Mouse (Mus musculus): ENCODE data around the gene Col11a2. TPM values are rescaled to one million over a fixed set of nuclear protein-coding genes. Genes with fewer than 3 reads are reported as not detected.

The Col11a2 gene
- polyA plus RNA-seq, 1 experiment from 2014 or later, result 56.6 TPM

GRCm38 (mm10) chr17:34110309-34110708 lies 71.1 kb downstream of the Col11a2 start:
- H3K36me3 ChIP-seq, result peaks cover 69% of the 10 kb centered on the region
- 0 out of 2 replicates have a peak, but pooled peaks have one; percentile 4 for ATAC-seq (ENCODE audit: low FRiP score, low read depth)
- no peaks in the 10 kb centered on the region for H3K27me3 ChIP-seq
- WGBS, result 61% methylated on average over 8 of the region's 8 CpGs
- no peak overlapping the region for H3K9ac ChIP-seq
- no peak overlapping the region for H3K4me3 ChIP-seq
- H3K9me3 ChIP-seq, result no peaks in the 10 kb centered on the region
- peaks cover 15% of the 10 kb centered on the region; the same call in 1 of the 2 replicates for H3K4me1 ChIP-seq
- peak overlapping the region; percentile 33; the same call in 1 of the 2 replicates for H3K27ac ChIP-seq
- H3K4me2 ChIP-seq (replicated peaks), result no peak overlapping the region

- 93% methylated on average over 7 of the region's 7 CpGs for WGBS
- no peak overlapping the region for H3K4me2 ChIP-seq (replicated peaks)
- H3K27ac ChIP-seq, result no peak overlapping the region
- H3K27me3 ChIP-seq, result no peaks in the 10 kb centered on the region
- no peak overlapping the region for H3K9ac ChIP-seq
- H3K4me1 ChIP-seq, result peaks cover 34% of the 10 kb centered on the region
- H3K4me3 ChIP-seq, result no peak overlapping the region
- ATAC-seq (ENCODE audit: low FRiP score, low read depth), result no peak
- H3K9me3 ChIP-seq, result no peaks in the 10 kb centered on the region
- peaks cover 96% of the 10 kb centered on the region for H3K36me3 ChIP-seq
These were observed 74.9 kb downstream of the Col11a2 start for GRCm38 (mm10) chr17:34114114-34114513.

MicroRNAs within 50 kb of the gene (microRNA counts, 519-probe panel; counts per million panel counts)
- microRNA mmu-miR-219, result not detected

Small RNAs within 50 kb of the gene (microRNA-seq; reads per million reads assigned to microRNA genes)
- gene Mir219a-1 (0.52 reads per million), gene Mir219c (not detected)

Other genes with a start within 250 kb of the Col11a2 start
- gene Kank3, start 228.9 kb upstream of the Col11a2 start, polyA plus RNA-seq (2015; fragmentation: Nextera tagmentation; extraction: Ambion mirVana), result 27.6 and 29.1 TPM in 2 replicates
- 962 and 978 TPM in 2 replicates for gene Rps28, start 214.9 kb upstream of the Col11a2 start, polyA plus RNA-seq (2015; fragmentation: Nextera tagmentation; extraction: Ambion mirVana)
- 454 and 498 TPM in 2 replicates for gene Ndufa7, start 214.9 kb upstream of the Col11a2 start, polyA plus RNA-seq (2015; fragmentation: Nextera tagmentation; extraction: Ambion mirVana)
- 67.0 and 69.7 TPM in 2 replicates for gene Cd320, start 196.3 kb upstream of the Col11a2 start, polyA plus RNA-seq (2015; fragmentation: Nextera tagmentation; extraction: Ambion mirVana)
- not detected in 2 replicates for gene Gm7029, start 165.6 kb upstream of the Col11a2 start, polyA plus RNA-seq (2015; fragmentation: Nextera tagmentation; extraction: Ambion mirVana)
- gene Kifc1, start 148.8 kb upstream of the Col11a2 start, polyA plus RNA-seq (2015; fragmentation: Nextera tagmentation; extraction: Ambion mirVana), result 8.1 and 10.0 TPM in 2 replicates
- 0.27 and 0.55 TPM in 2 replicates for gene Platr17, start 134.3 kb upstream of the Col11a2 start, polyA plus RNA-seq (2015; fragmentation: Nextera tagmentation; extraction: Ambion mirVana)
- 59.6 and 65.4 TPM in 2 replicates for gene Daxx, start 130.0 kb upstream of the Col11a2 start, polyA plus RNA-seq (2015; fragmentation: Nextera tagmentation; extraction: Ambion mirVana)
- gene Tapbp, start 123.5 kb upstream of the Col11a2 start, polyA plus RNA-seq (2015; fragmentation: Nextera tagmentation; extraction: Ambion mirVana), result 27.4 and 28.4 TPM in 2 replicates
- gene Zbtb22, start 123.5 kb upstream of the Col11a2 start, polyA plus RNA-seq (2015; fragmentation: Nextera tagmentation; extraction: Ambion mirVana), result 16.3 and 16.6 TPM in 2 replicates
- 54.2 and 59.2 TPM in 2 replicates for gene Rgl2, start 109.9 kb upstream of the Col11a2 start, polyA plus RNA-seq (2015; fragmentation: Nextera tagmentation; extraction: Ambion mirVana)
- gene Pfdn6, start 99.1 kb upstream of the Col11a2 start, polyA plus RNA-seq (2015; fragmentation: Nextera tagmentation; extraction: Ambion mirVana), result 167 and 171 TPM in 2 replicates
- gene Wdr46, start 98.8 kb upstream of the Col11a2 start, polyA plus RNA-seq (2015; fragmentation: Nextera tagmentation; extraction: Ambion mirVana), result 35.4 and 37.0 TPM in 2 replicates
- gene B3galt4, start 87.9 kb upstream of the Col11a2 start, polyA plus RNA-seq (2015; fragmentation: Nextera tagmentation; extraction: Ambion mirVana), result 8.0 and 9.2 TPM in 2 replicates
- 46.8 and 49.4 TPM in 2 replicates for gene Vps52, start 83.6 kb upstream of the Col11a2 start, polyA plus RNA-seq (2015; fragmentation: Nextera tagmentation; extraction: Ambion mirVana)
- gene Rps18, start 83.4 kb upstream of the Col11a2 start, polyA plus RNA-seq (2015; fragmentation: Nextera tagmentation; extraction: Ambion mirVana), result 1,649 and 1,723 TPM in 2 replicates
- gene H2-K1, start 39.1 kb upstream of the Col11a2 start, polyA plus RNA-seq (2015; fragmentation: Nextera tagmentation; extraction: Ambion mirVana), result 7.3 and 12.2 TPM in 2 replicates
- 19.1 and 19.8 TPM in 2 replicates for gene Ring1, start 14.8 kb upstream of the Col11a2 start, polyA plus RNA-seq (2015; fragmentation: Nextera tagmentation; extraction: Ambion mirVana)
- gene H2-Ke6, start 11.4 kb upstream of the Col11a2 start, polyA plus RNA-seq (2015; fragmentation: Nextera tagmentation; extraction: Ambion mirVana), result 50.0 and 59.4 TPM in 2 replicates
- gene Slc39a7, start 7.8 kb upstream of the Col11a2 start, polyA plus RNA-seq (2015; fragmentation: Nextera tagmentation; extraction: Ambion mirVana), result 237 and 244 TPM in 2 replicates
- gene Rxrb, start 7.6 kb upstream of the Col11a2 start, polyA plus RNA-seq (2015; fragmentation: Nextera tagmentation; extraction: Ambion mirVana), result 56.1 and 59.1 TPM in 2 replicates
- gene H2-Oa, start 52.9 kb downstream of the Col11a2 start, polyA plus RNA-seq (2015; fragmentation: Nextera tagmentation; extraction: Ambion mirVana), result 0.55 and 0.65 TPM in 2 replicates
- gene H2-DMa, start 80.1 kb downstream of the Col11a2 start, polyA plus RNA-seq (2015; fragmentation: Nextera tagmentation; extraction: Ambion mirVana), result 14.2 and 15.6 TPM in 2 replicates
- 132 and 133 TPM in 2 replicates for gene Brd2, start 83.2 kb downstream of the Col11a2 start, polyA plus RNA-seq (2015; fragmentation: Nextera tagmentation; extraction: Ambion mirVana)
- 0.15 and 0.38 TPM in 2 replicates for gene H2-DMb2, start 103.9 kb downstream of the Col11a2 start, polyA plus RNA-seq (2015; fragmentation: Nextera tagmentation; extraction: Ambion mirVana)
- 1.5 and 1.7 TPM in 2 replicates for gene H2-DMb1, start 113.6 kb downstream of the Col11a2 start, polyA plus RNA-seq (2015; fragmentation: Nextera tagmentation; extraction: Ambion mirVana)
- gene Tap1, start 148.1 kb downstream of the Col11a2 start, polyA plus RNA-seq (2015; fragmentation: Nextera tagmentation; extraction: Ambion mirVana), result 8.0 and 8.4 TPM in 2 replicates
- 2.7 and 3.6 TPM in 2 replicates for gene Psmb9, start 148.3 kb downstream of the Col11a2 start, polyA plus RNA-seq (2015; fragmentation: Nextera tagmentation; extraction: Ambion mirVana)
- 5.5 and 5.6 TPM in 2 replicates for gene Psmb8, start 158.3 kb downstream of the Col11a2 start, polyA plus RNA-seq (2015; fragmentation: Nextera tagmentation; extraction: Ambion mirVana)
- 2.0 and 3.1 TPM in 2 replicates for gene Tap2, start 164.1 kb downstream of the Col11a2 start, polyA plus RNA-seq (2015; fragmentation: Nextera tagmentation; extraction: Ambion mirVana)
- gene H2-Ob, start 199.5 kb downstream of the Col11a2 start, polyA plus RNA-seq (2015; fragmentation: Nextera tagmentation; extraction: Ambion mirVana), result not detected in 2 replicates
- gene H2-Ab1, start 218.3 kb downstream of the Col11a2 start, polyA plus RNA-seq (2015; fragmentation: Nextera tagmentation; extraction: Ambion mirVana), result 2.9 and 4.2 TPM in 2 replicates
- 2.2 and 2.6 TPM in 2 replicates for gene H2-Aa, start 248.4 kb downstream of the Col11a2 start, polyA plus RNA-seq (2015; fragmentation: Nextera tagmentation; extraction: Ambion mirVana)

Data from limb, embryonic 13.5 days (tissue).